Mouse (Mus musculus): ENCODE data around the gene Zfp865.
"Not testable (repeated sequence)": the region's sequence is repeated elsewhere in the genome, so short reads cannot be mapped to it uniquely, and the experiment has no call there.

Gene Zfp865

DNA sequence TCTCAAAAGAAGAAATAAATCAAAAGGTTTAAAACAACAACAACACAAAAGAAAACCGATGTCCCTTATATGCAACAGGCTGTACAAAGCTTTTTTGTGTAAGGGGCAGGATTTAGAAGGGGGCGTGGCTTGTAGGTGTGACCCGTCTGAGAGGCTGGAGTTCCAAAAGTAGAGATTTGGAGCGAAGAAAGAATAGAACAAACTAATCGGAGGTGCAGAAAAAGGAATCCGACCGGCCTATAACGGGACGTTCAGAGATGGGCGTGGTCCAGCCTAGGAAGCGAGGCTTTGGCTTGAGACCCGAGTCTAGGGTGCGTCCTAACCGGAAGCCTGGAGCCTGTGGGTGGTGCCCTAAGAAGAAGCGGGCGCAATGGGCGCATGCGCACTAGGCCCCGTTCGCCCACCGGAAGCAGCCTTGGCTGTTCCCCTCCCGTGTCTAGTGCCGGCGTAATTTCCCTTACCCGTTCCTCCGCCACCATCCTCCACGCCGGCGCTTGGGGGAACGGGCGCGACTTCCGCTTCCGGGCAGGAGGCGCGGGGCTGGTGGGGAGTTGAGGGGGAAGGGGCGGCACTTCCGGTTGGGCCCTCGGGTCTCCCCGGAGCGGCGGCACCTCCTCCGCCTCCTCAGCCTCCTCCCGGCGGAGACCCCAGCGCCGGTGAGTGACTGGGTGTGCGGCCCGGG lies at the start of gene Zfp865, which contains the start of gene Ccdc106:
TSS of gene Zfp865 (plus strand) at position 377 of the 682 bp plus-strand sequence.
TSS of gene Ccdc106 (plus strand) at position 554 of the 682 bp plus-strand sequence.
- DNase-seq (ENCODE audit: low spot score): peak; percentile 99

DNA sequence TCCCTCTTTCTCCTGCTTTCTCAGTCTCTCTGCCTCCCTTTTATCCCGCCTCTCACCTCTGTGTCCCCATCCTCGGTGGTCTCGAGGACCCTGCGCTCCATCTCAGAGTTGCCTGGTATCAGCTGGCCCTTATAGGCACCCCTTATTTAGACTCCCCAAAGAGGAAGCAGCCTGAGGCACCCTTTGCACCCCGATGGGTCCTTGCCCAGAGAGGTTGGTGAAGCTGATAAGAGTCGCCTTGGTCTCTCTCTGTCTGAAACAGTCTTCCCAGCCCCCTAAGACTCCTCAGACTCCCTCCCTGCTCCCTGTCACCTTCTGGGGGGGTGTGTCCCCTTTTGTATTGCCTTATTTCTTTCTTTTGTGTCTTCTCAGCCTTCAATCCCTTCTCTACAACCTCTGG lies 49.1 kb upstream of the Zfp865 start, which contains the start of gene Sbk3:
TSS of gene Sbk3 (minus strand) at position 101 of the 400 bp plus-strand sequence.
- DNase-seq (ENCODE audit: low spot score): no peak

DNA sequence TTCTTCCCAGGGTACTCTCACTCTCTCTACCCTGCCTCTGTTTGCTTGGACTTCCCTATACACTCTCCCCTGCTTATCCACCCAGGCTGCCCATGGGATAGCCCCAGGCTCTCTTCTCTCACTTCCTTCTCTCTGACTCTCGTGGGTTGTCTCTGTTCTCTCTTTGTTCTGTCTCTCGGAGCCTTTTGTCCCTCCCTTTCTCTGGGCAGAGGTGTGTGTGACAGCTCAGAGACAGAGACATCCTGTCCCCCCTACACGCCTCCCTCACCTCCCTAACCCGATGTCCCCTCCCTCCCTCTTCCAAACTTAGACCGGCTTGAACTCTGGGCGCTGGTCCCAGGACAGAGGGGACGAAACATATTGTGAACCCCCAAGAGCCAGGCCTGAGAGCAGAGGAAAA lies 48.5 kb upstream of the Zfp865 start:
- no peak for DNase-seq (ENCODE audit: low spot score)

DNA sequence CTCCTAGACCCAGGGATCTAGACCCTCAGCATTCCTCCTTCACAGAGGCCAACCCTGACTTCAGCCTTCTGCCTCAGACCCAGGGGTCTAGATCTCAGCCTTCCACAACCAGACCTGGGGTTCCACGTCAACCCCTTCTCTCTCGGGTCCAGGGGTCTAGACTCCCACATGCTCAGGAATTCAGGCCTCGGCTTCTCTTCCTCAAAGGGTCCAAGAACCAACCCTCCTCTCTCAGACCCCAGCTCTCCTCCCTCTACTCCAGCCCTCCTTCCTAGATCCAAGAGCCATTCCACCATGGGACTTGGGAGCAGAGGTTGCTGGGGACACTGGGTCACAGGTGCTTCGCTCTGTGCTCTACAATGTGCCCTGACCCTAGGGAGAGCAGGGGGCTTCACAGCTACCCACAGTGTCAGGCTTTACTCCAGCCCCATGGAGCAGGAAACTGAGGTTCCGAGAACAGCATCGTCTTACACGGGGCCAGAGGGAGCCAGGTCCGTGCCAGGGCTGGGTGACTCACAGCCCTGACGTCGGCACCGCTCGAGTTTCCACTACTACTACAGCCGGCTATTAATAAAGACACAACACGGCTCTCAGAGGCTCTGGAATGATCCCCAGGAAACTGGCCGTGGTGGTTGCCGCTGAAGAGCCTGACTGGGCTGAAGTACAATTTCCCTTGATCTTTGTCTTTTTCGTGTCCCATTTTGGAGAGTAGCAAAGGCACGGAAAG lies 47.7 kb upstream of the Zfp865 start:
- DNase-seq (ENCODE audit: low spot score): no peak

GRCm38 (mm10) chr7:4975455-4975854 lies 44.7 kb upstream of the Zfp865 start:
- DNase-seq (ENCODE audit: low spot score): no peak

GRCm38 (mm10) chr7:4976832-4977231 lies 43.3 kb upstream of the Zfp865 start:
- DNase-seq (ENCODE audit: low spot score): no peak

- DNase-seq (ENCODE audit: low spot score): no peak
Observed at GRCm38 (mm10) chr7:4988250-4988649, 31.9 kb upstream of the Zfp865 start.

- no peak for DNase-seq (ENCODE audit: low spot score)
Observed at GRCm38 (mm10) chr7:4993347-4993998, 26.7 kb upstream of the Zfp865 start.

DNA sequence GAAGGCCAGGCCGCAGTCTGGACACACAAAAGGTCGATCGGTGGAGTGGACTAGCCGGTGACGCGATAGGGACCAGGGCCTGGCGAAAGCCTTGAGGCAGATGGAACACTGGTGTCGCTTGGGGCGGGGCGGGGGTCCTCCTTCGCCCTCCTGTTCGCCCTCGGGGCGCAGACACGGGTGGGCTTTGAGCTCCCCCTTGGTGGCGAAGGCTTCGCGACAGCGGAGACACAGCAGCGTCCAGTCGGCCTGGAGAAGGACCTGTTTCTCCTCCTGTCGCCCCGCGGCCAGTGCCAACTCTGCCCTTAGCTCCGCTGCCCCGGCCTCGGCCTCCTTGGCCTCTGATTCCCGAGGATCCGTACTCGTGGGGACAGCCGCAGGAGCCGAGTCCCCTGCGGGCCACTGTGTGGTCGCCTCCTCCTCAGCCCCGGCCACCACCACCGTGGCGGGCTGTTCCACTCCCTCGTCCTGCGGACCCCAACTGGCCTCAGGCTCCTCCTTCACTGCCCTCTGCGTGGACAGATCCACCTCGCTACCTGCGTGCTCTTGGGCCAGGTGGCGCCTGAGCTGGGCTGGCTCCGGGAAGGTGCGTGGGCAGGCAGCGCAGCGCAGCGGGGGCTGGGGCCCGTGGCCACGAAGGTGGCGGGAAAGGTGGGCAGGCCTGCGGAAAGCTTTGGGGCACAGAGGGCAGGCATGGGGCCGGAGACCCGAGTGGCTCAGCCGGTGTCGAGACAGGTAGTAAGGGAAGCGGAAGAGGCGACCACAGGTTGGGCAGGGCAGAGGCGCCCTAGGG lies 26.0 kb upstream of the Zfp865 start:
- DNase-seq (ENCODE audit: low spot score): no peak

DNA sequence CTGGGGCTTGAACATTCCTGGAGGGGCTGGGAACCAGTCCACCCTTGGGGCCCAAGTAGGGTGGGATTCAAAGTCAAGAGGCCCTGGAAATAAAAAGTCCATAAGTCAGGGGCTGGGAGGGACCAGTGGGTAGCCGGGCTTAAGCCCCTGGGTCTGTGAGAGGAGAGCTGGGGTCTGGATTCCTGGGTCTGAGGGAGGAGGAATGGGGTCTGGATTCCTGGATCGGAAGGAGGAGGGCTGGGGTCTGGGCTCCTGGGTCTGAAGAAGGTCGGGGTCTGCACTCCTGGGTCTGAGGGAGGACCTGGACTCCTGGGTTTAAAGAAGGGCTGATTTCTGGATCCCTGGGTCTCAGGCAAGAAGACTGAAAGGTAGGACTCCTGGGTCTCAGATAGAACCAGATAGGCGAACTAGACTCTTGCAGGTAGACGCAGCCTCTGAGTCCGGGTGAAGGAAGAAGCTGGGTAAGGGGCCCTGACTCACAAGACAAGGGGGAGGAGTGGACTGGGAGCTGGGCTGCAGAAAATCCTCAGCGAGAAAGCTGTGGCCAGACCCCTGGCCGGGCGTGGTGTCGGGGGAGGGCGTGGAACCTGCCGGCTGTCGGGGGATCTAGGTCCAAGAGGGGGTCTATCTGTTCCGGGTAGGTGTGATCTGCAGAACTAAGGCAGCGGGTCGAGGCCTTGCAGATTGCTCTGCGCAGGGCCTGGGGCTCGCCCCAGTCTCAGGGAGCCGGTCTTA lies 24.7 kb upstream of the Zfp865 start:
- no peak for DNase-seq (ENCODE audit: low spot score)

GRCm38 (mm10) chr7:4996003-4996895 lies 23.9 kb upstream of the Zfp865 start, which contains the start of gene Zfp579:
Gene Zfp579, minus strand, starts transcription at chr7:4996158.
- DNase-seq (ENCODE audit: low spot score): peak; percentile 76

GRCm38 (mm10) chr7:4996934-4997333 lies 23.2 kb upstream of the Zfp865 start:
- no peak for DNase-seq (ENCODE audit: low spot score)

- peak; percentile 36 for DNase-seq (ENCODE audit: low spot score)
Observed at GRCm38 (mm10) chr7:4999876-5000275, 20.3 kb upstream of the Zfp865 start.

DNA sequence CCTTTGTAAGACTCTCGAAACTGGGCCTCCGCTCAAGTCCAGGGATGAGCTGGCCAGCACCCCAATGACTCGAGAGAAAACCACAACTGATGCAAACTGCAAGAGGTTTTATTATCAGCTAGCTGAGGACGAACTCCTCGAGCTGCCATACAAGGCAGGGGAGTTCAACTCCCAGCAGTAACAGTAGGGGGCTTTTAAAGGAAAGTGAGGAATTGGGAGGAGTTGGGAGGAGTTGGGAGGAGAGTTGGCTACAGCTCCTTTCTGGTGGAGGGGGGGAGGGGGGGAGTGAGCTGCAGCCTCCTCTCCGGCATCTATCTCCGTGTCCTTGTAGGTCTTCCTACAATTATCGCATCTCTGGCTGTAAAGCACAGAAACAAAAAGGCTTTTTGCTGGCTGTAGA lies 17.3 kb upstream of the Zfp865 start:
- DNase-seq (ENCODE audit: low spot score): not testable (repeated sequence)

DNA sequence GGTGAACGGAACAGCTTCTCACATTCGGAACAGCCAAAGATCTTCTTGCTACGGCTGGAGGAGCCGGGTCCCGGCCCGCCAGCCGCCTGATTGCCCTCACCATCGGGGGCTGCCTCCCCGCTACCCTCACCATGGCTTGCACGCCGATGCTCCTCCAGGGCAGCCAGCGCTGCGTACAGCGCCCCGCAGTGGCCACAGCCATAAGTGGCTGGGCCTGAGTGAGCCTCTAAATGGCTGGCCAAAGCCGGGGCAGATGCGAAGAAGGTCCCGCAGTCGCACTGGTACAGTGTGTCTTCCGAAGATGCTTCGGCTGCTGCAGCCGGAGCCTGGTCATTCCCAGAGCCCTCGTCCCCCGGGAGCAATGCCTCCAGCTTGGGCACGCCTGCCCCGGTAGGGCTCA lies 11.9 kb upstream of the Zfp865 start:
- no peak for DNase-seq (ENCODE audit: low spot score)

DNA sequence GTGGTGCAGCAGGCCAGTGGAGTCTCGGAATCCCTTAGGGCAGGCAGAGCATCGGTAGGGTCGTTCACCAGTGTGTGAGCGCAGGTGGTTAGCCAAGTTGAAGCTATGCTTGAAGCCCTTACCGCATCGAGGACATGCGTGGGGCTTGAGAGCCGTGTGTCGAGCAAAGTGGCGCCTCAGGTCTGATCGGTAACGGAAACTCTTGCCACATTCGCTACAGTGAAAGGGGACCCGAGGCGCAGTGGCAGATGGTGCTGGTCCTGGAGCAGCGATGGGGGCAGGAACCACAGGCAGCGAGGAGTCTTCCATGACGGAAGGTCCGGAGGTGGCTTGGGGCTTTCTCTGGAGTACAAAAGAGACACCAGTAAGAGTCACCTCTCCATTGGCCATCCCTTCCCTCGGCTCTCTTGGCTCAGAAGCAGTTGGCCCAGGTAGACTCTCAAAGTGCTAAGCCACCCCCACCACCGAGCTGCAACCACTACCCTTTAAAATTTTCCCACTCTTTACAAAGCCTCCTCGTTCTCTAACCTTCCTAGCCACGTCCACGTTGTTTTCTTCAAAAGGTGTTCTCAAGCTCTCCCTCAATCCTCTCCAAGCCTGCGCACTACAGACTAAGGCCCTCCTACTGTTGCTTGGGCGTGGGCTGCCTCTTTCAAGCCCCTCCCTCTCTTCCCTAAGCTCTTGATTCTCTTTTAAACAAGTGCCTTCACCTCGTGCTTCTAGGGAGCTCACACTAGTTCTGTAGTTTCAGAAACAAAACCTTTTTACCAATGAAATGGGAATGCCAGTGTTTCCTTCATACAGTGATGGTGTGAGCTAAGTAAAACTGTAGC lies 7.3 kb upstream of the Zfp865 start:
- DNase-seq (ENCODE audit: low spot score): no peak

GRCm38 (mm10) chr7:5014251-5015117 lies 5.7 kb upstream of the Zfp865 start, which contains the start of the genes Zfp524 and Fiz1:
Gene Zfp524, plus strand, starts transcription at chr7:5014415.
Gene Fiz1, minus strand, starts transcription at chr7:5014697.
- peak; percentile 96 for DNase-seq (ENCODE audit: low spot score)
